Mouse (Mus musculus) limb, embryonic 11.5 days (tissue): ENCODE measurements around the gene Pklr. TPM values are rescaled to one million over a fixed set of nuclear protein-coding genes. Genes with fewer than 3 reads are reported as not detected.

Experiments used
- ATAC-seq: fragments of 200-750 bp; cut with Nextera tagmentation; 2 replicates; pipeline ENCODE4 v1.8.0; 2017; ENCODE audit warnings: low read depth; ENCODE audit not compliant: insufficient number of reproducible peaks, low FRiP score, low TSS enrichment
- DNase-seq: peaks from one replicate; pipeline ENCODE4 v3.0.0-alpha.2; 2015; ENCODE audit warnings: low spot score
- H3K27ac ChIP-seq: fragments of 300-500 bp; sonication (generic); replicated peaks from 2 replicates; pipeline ENCODE4 v1.5.1; 2014; ENCODE audit warnings: low read depth, mild to moderate bottlenecking, low read length
- H3K27me3 ChIP-seq: fragments of 300-500 bp; sonication (generic); 2 replicates; pipeline ENCODE4 v1.6.1; 2014; ENCODE audit warnings: mild to moderate bottlenecking, low read length, mixed read lengths; ENCODE audit not compliant: control insufficient read depth, insufficient read depth
- H3K36me3 ChIP-seq: fragments of 300-500 bp; sonication (generic); 2 replicates; pipeline ENCODE4 v1.6.1; 2014; ENCODE audit warnings: mild to moderate bottlenecking, low read length, moderate library complexity, mixed read lengths; ENCODE audit not compliant: control insufficient read depth, insufficient read depth
- H3K4me1 ChIP-seq: fragments of 300-500 bp; sonication (generic); 2 replicates; pipeline ENCODE4 v1.6.1; 2014; ENCODE audit warnings: low read length, mixed read lengths; ENCODE audit not compliant: control insufficient read depth, insufficient read depth
- H3K4me2 ChIP-seq: fragments of 300-500 bp; sonication (generic); 2 replicates; pipeline ENCODE4 v1.6.1; 2014; ENCODE audit warnings: low read depth, mild to moderate bottlenecking, moderate library complexity; ENCODE audit not compliant: severe bottlenecking
- H3K4me3 ChIP-seq: fragments of 300-500 bp; sonication (generic); 2 replicates; pipeline ENCODE4 v1.5.1; 2014; ENCODE audit warnings: low read depth, low read length
- H3K9ac ChIP-seq: fragments of 300-500 bp; sonication (generic); 2 replicates; pipeline ENCODE4 v1.6.1; 2014; ENCODE audit warnings: mild to moderate bottlenecking, low read length
- H3K9me3 ChIP-seq: fragments of 300-500 bp; sonication (generic); 2 replicates; pipeline ENCODE4 v1.6.1; 2016; ENCODE audit warnings: low read length; ENCODE audit not compliant: control insufficient read depth
- WGBS: fragments of 180-500 bp; shearing (Covaris S2); extraction: QIAGEN DNeasy Blood & Tissue Kit; methylation state at CpG from one replicate; pipeline ENCODE4 v1.1.7; 2014; 5-methylcytosine and 5-hydroxymethylcytosine counted together
- polyA plus RNA-seq: library from polyadenylated mRNA; unstranded; fragments of >200 nt; fragmentation: Nextera tagmentation; extraction: Ambion mirVana; gene quantifications from 2 replicates; pipeline ENCODE4 v1.2.1, GENCODE M21; 2014

The Pklr gene
- polyA plus RNA-seq, 1 experiment from 2014 or later, result 1.2 TPM

DNA sequence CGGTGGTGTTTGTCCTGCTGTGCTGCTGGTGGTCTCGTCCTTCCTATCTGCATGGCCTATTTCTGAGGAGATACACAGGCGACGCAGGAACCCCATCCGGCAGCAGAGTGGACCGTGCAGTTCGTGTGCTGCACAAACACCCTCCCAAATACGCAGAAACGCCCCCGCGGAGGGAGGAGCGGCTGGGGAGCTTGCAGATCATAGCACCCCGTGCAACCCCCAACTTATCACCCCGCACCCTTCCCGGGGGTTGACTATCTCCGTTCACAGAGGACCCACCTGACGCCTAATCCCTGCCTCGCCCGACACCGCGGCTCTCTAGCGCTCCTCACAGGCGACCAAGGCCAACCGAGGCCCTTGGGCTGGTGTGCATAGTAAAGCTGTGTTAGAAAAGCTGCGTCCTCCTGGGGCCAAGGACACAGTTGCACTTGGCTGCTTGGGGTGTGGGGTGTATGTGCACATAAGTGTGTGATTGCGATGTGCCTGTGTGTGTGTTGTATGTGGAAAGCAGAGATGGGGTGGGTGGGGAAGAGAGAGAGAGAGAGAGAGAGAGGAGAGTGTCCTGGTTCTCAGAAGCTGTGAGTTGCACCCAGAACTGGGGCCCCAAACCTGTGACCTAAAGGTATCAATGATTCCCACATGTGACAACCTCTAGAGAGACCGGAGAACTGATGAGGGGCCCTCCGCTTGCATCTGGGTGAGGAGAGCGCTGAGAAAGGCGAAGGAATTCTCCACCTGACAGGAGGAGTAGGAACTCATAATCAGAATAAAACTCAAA is 3.5 kb upstream of the Pklr start:
- Histone ChIP-seq H3K9ac (peak overlapping the region; percentile 53), H3K9me3 (no peaks in the 10 kb centered on the region), H3K4me3 (peak overlapping the region; percentile 24), H3K4me2 (peak overlapping the region; percentile 45), H3K4me1 (no peaks in the 10 kb centered on the region), H3K27me3 (no peaks in the 10 kb centered on the region), H3K27ac (no peak overlapping the region), H3K36me3 (no peaks in the 10 kb centered on the region)
- 17% methylated on average over 30 of the region's 30 CpGs for WGBS
- no peak for ATAC-seq
- DNase-seq, result no peak

GRCm38 (mm10) chr3:89133063-89133450 is 2.9 kb upstream of the Pklr start:
- H3K4me1 ChIP-seq, result no peaks in the 10 kb centered on the region
- ATAC-seq, result no peak
- no peaks in the 10 kb centered on the region for H3K36me3 ChIP-seq
- H3K27me3 ChIP-seq, result no peaks in the 10 kb centered on the region
- WGBS, result 80% methylated on average over 7 of the region's 7 CpGs
- H3K4me2 ChIP-seq, result no peak overlapping the region
- DNase-seq, result no peak
- no peaks in the 10 kb centered on the region for H3K9me3 ChIP-seq
- H3K9ac ChIP-seq, result no peak overlapping the region
- no peak overlapping the region for H3K27ac ChIP-seq
- H3K4me3 ChIP-seq, result no peak overlapping the region

GRCm38 (mm10) chr3:89133752-89134151 is 2.2 kb upstream of the Pklr start:
- 84% methylated on average over 1 of the region's 1 CpGs for WGBS
- ATAC-seq (no peak), DNase-seq (no peak)
- Histone ChIP-seq H3K27me3 (no peaks in the 10 kb centered on the region), H3K4me3 (no peak overlapping the region), H3K4me1 (no peaks in the 10 kb centered on the region), H3K4me2 (no peak overlapping the region), H3K9me3 (no peaks in the 10 kb centered on the region), H3K36me3 (no peaks in the 10 kb centered on the region; the same call in 1 of the 2 replicates), H3K9ac (no peak overlapping the region), H3K27ac (no peak overlapping the region)

DNA sequence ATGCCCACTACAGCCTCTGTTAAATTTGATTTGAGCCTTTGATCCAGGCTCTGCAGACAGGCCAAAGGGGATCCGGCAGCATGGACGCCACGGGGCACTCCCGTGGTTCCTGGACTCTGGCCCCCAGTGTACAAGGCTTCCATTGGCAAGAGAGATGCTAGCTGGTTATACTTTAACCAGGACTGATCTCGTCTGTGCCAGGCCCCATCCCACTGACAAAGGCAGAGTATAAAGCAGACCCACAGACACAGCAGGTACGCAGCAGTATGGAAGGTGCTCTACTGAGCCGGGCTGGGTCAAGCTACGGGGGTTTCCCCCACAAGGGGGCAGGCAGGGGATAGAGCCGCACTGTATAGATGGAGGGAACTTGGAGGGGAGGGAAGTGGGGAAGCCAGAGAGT is 423 bp downstream of the Pklr start:
- H3K27me3 ChIP-seq, result no peaks in the 10 kb centered on the region
- H3K4me3 ChIP-seq, result no peak overlapping the region
- no peak overlapping the region for H3K4me2 ChIP-seq
- H3K36me3 ChIP-seq, result no peaks in the 10 kb centered on the region; the same call in 1 of the 2 replicates
- 43% methylated on average over 9 of the region's 9 CpGs for whole genome bisulfite sequencing
- no peak overlapping the region for H3K27ac ChIP-seq
- H3K4me1 ChIP-seq, result no peaks in the 10 kb centered on the region
- H3K9ac ChIP-seq, result no peak overlapping the region
- DNase-seq, result peak; percentile 45
- H3K9me3 ChIP-seq, result no peaks in the 10 kb centered on the region
- 0 out of 2 replicates have a peak, but pooled peaks have one; percentile 73 for ATAC-seq

DNA sequence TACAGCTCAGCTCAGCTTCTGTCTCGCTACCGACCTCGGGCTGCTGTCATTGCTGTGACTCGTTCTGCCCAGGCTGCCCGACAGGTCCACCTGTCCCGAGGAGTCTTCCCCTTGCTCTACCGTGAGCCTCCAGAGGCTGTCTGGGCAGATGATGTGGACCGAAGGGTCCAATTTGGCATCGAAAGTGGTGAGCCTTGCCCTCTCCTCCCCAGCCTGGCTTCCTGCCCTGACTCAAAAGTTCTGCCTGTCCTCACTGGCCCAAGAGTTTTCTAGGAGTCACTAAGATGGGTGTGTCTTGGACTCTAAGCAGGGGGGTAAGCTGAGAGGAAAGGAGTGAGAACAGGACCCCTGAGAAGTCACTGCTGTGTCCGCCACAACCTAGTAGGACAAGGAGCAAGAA is 8.9 kb downstream of the Pklr start:
- Histone ChIP-seq H3K4me2 (no peak overlapping the region), H3K4me1 (peaks cover 11% of the 10 kb centered on the region), H3K36me3 (no peaks in the 10 kb centered on the region; the same call in 1 of the 2 replicates), H3K9ac (no peak overlapping the region), H3K4me3 (no peak overlapping the region), H3K9me3 (no peaks in the 10 kb centered on the region), H3K27me3 (peaks cover 17% of the 10 kb centered on the region), H3K27ac (no peak overlapping the region)
- WGBS, result 67% methylated on average over 10 of the region's 10 CpGs
- ATAC-seq (no peak), DNase-seq (no peak)

DNA sequence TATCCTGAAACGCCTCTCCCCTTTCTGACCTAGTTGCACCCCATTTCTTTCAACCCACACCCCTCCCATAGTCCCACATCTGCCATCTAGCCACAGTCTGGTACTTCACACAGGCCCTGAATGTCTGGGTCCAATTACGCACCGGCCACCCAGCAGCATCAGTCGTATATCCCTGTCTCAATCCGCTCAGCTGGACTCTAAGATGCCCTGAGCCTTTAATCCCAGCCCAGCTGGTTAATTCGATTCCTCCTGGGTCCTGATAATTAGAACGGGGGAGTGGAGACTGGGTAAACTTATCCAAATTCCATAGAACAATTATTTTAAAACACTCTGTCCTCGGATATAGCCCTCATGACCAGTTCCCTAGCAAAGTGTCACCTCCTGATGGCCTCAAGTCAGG is 9.6 kb downstream of the Pklr start:
- peak; percentile 36 for DNase-seq
- H3K4me3 ChIP-seq, result no peak overlapping the region
- no peak overlapping the region for H3K4me2 ChIP-seq
- no peaks in the 10 kb centered on the region; the same call in 1 of the 2 replicates for H3K36me3 ChIP-seq
- no peak overlapping the region for H3K27ac ChIP-seq
- H3K9me3 ChIP-seq, result no peaks in the 10 kb centered on the region
- peaks cover 23% of the 10 kb centered on the region for H3K27me3 ChIP-seq
- peaks cover 11% of the 10 kb centered on the region for H3K4me1 ChIP-seq
- ATAC-seq, result no peak
- no peak overlapping the region for H3K9ac ChIP-seq
- 24% methylated on average over 8 of the region's 8 CpGs for WGBS

GRCm38 (mm10) chr3:89147101-89147978 is 11.4 kb downstream of the Pklr start:
- peaks cover 29% of the 10 kb centered on the region for H3K27me3 ChIP-seq
- H3K27ac ChIP-seq, result no peak overlapping the region
- H3K9me3 ChIP-seq, result no peaks in the 10 kb centered on the region
- peaks cover 11% of the 10 kb centered on the region for H3K4me1 ChIP-seq
- DNase-seq (no peak), ATAC-seq (peak; percentile 53; the same call in 1 of the 2 replicates)
- no peaks in the 10 kb centered on the region; the same call in 1 of the 2 replicates for H3K36me3 ChIP-seq
- H3K4me2 ChIP-seq, result peak overlapping the region; percentile 51
- H3K9ac ChIP-seq, result 0 out of 2 replicates have a peak overlapping the region, but pooled peaks have one; percentile 2
- WGBS, result 21% methylated on average over 26 of the region's 26 CpGs
- H3K4me3 ChIP-seq, result peak overlapping the region; percentile 24

- peaks cover 29% of the 10 kb centered on the region for H3K27me3 ChIP-seq
- H3K4me3 ChIP-seq, result peak overlapping the region; percentile 24
- H3K36me3 ChIP-seq, result no peaks in the 10 kb centered on the region
- H3K9me3 ChIP-seq, result no peaks in the 10 kb centered on the region
- peaks cover 11% of the 10 kb centered on the region for H3K4me1 ChIP-seq
- no peak for ATAC-seq
- H3K4me2 ChIP-seq, result peak overlapping the region; percentile 51
- no peak overlapping the region for H3K27ac ChIP-seq
- no peak overlapping the region for H3K9ac ChIP-seq
- no peak for DNase-seq
- 7% methylated on average over 15 of the region's 15 CpGs for WGBS
Measured at GRCm38 (mm10) chr3:89147979-89148311, 12.0 kb downstream of the Pklr start.
